Mouse (Mus musculus) small intestine, adult 2 months (tissue): Measurements from ENCODE around the gene Myl6b. TPM values are rescaled to one million over a fixed set of nuclear protein-coding genes. Genes with fewer than 3 reads are reported as not detected.
A peak's percentile ranks its signal among the peaks of the same experiment; 100 is the strongest.

Source experiments
- H3K27ac ChIP-seq: fragments of 200-500 bp; 2 replicates; pipeline ENCODE4 v1.5.1; 2012; ENCODE audit warnings: low read depth, low read length, control low read depth, inconsistent platforms; ENCODE audit not compliant: insufficient read depth
- H3K27me3 ChIP-seq: fragments of 200-500 bp; 2 replicates; pipeline ENCODE4 v1.6.1; 2012; ENCODE audit warnings: mild to moderate bottlenecking, moderate library complexity, low read length, inconsistent platforms; ENCODE audit not compliant: control insufficient read depth, insufficient read depth
- H3K36me3 ChIP-seq: fragments of 200-500 bp; 2 replicates; pipeline ENCODE4 v1.6.1; 2012; ENCODE audit warnings: mild to moderate bottlenecking, low read length, control low read depth, inconsistent platforms; ENCODE audit not compliant: control insufficient read depth, insufficient read depth
- H3K4me1 ChIP-seq: fragments of 200-500 bp; 2 replicates; pipeline ENCODE4 v1.6.1; 2012; ENCODE audit warnings: low read length, inconsistent platforms, mixed read lengths; ENCODE audit not compliant: control insufficient read depth, insufficient read depth, insufficient read length
- H3K4me3 ChIP-seq: fragments of 200-500 bp; 2 replicates; pipeline ENCODE4 v1.5.1; 2012; ENCODE audit warnings: low read depth, mild to moderate bottlenecking, control low read depth, inconsistent platforms, low read length, moderate library complexity
- CTCF ChIP-seq: fragments of 200-500 bp; IDR thresholded peaks from 2 replicates; pipeline ENCODE4 v1.5.1; 2012; ENCODE audit warnings: low read depth, mild to moderate bottlenecking, control low read depth, inconsistent platforms, low read length, moderate library complexity, mixed read lengths; ENCODE audit not compliant: insufficient replicate concordance, insufficient read length; ENCODE audit errors: extremely low read depth
- POLR2A ChIP-seq: fragments of 200-500 bp; IDR thresholded peaks from 2 replicates; pipeline ENCODE4 v1.6.1; 2012; ENCODE audit warnings: low read depth, mild to moderate bottlenecking, control low read depth, inconsistent platforms, low read length, moderate library complexity
- WGBS: fragments of 180-500 bp; shearing (Covaris S2); methylation state at CpG from one replicate; pipeline ENCODE4 v1.1.7; 2018; 5-methylcytosine and 5-hydroxymethylcytosine counted together
- polyA plus RNA-seq: library from polyadenylated mRNA; depleted of rRNA; stranded (reverse); fragments of >200 nt; gene quantifications from 2 replicates; pipeline ENCODE4 v1.2.3, GENCODE M21; 2012

Gene Myl6b
- polyA plus RNA-seq, 1 experiment = 1.2 TPM

- WGBS = 60% methylated on average over 6 of the region's 6 CpGs
- TF ChIP-seq POLR2A = no peak
- no peak overlapping the region for H3K4me3 ChIP-seq
- peaks cover 11% of the 10 kb centered on the region; the same call in 1 of the 2 replicates for H3K4me1 ChIP-seq
- no peaks in the 10 kb centered on the region for H3K36me3 ChIP-seq
- H3K27ac ChIP-seq = no peak overlapping the region
- H3K27me3 ChIP-seq = no peaks in the 10 kb centered on the region
These were observed 1.2 kb downstream of the Myl6b start for GRCm38 (mm10) chr10:128497134-128497737.

GRCm38 (mm10) chr10:128496509-128497077 is 1.9 kb downstream of the Myl6b start:
- H3K4me3 ChIP-seq = no peak overlapping the region
- WGBS = 68% methylated on average over 6 of the region's 6 CpGs
- H3K27me3 ChIP-seq = no peaks in the 10 kb centered on the region
- no peak for TF ChIP-seq POLR2A
- no peak for TF ChIP-seq CTCF
- H3K27ac ChIP-seq = no peak overlapping the region
- H3K4me1 ChIP-seq = peaks cover 12% of the 10 kb centered on the region; the same call in 1 of the 2 replicates
- peaks cover 4% of the 10 kb centered on the region for H3K36me3 ChIP-seq

- Histone ChIP-seq H3K36me3 (peaks cover 11% of the 10 kb centered on the region), H3K4me3 (no peak overlapping the region), H3K27ac (no peak overlapping the region), H3K27me3 (no peaks in the 10 kb centered on the region), H3K4me1 (peaks cover 15% of the 10 kb centered on the region; the same call in 1 of the 2 replicates)
- WGBS = 77% methylated on average over 4 of the region's 4 CpGs
- TF ChIP-seq POLR2A = no peak
- TF ChIP-seq CTCF = no peak
These were observed 2.6 kb downstream of the Myl6b start for GRCm38 (mm10) chr10:128495903-128496302.

GRCm38 (mm10) chr10:128495270-128495669 is 3.2 kb downstream of the Myl6b start:
- H3K4me1 ChIP-seq = peaks cover 15% of the 10 kb centered on the region; the same call in 1 of the 2 replicates
- no peak overlapping the region for H3K4me3 ChIP-seq
- no peak overlapping the region for H3K27ac ChIP-seq
- TF ChIP-seq CTCF = no peak
- TF ChIP-seq POLR2A = no peak
- WGBS = 57% methylated on average over 2 of the region's 2 CpGs
- H3K36me3 ChIP-seq = peaks cover 16% of the 10 kb centered on the region
- H3K27me3 ChIP-seq = no peaks in the 10 kb centered on the region

GRCm38 (mm10) chr10:128494667-128495245 is 3.7 kb downstream of the Myl6b start:
- WGBS = 34% methylated on average over 11 of the region's 11 CpGs
- TF ChIP-seq CTCF = no peak
- no peak for TF ChIP-seq POLR2A
- Histone ChIP-seq H3K4me1 (peaks cover 16% of the 10 kb centered on the region), H3K27me3 (no peaks in the 10 kb centered on the region), H3K4me3 (peak overlapping the region; percentile 91), H3K27ac (peak overlapping the region; percentile 69), H3K36me3 (peaks cover 20% of the 10 kb centered on the region)

- TF ChIP-seq CTCF = peak; percentile 94; the same call in 1 of the 2 replicates
- peak; percentile 97; the same call in 1 of the 2 replicates for TF ChIP-seq POLR2A
- H3K27ac ChIP-seq = peak within 1 kb of the TSS; percentile 97
- H3K27me3 ChIP-seq = no peaks in the 10 kb centered on the region
- H3K4me1 ChIP-seq = peaks cover 16% of the 10 kb centered on the region
- H3K36me3 ChIP-seq = peaks cover 27% of the 10 kb centered on the region
- under 1% methylated on average over 45 of the region's 45 CpGs for WGBS
- H3K4me3 ChIP-seq = peak within 1 kb of the TSS; percentile 91
These were observed 4.5 kb downstream of the Myl6b start, which contains the start of gene Myl6 for GRCm38 (mm10) chr10:128493695-128494666. TSS of gene Myl6 (minus strand) at chr10:128494145.
